Mouse (Mus musculus) heart, embryonic 12.5 days (tissue): Measurements from ENCODE around the gene Csgalnact2. TPM values are rescaled to one million over a fixed set of nuclear protein-coding genes. Genes with fewer than 3 reads are reported as not detected.

Experiments used
- ATAC-seq: fragments of 200-750 bp; cut with Nextera tagmentation; 2 replicates; pipeline ENCODE4 v1.8.0; 2017; ENCODE audit warnings: moderate TSS enrichment, moderate library complexity; ENCODE audit not compliant: insufficient number of reproducible peaks, low FRiP score
- H3K27ac ChIP-seq: fragments of 300-500 bp; sonication (generic); 2 replicates; pipeline ENCODE4 v1.5.1; 2016; ENCODE audit warnings: mild to moderate bottlenecking, moderate library complexity; ENCODE audit not compliant: poor library complexity, severe bottlenecking
- H3K27me3 ChIP-seq: fragments of 300-500 bp; sonication (generic); replicated peaks from 2 replicates; pipeline ENCODE4 v1.6.1; 2016; ENCODE audit warnings: mild to moderate bottlenecking, moderate library complexity
- H3K36me3 ChIP-seq: fragments of 300-500 bp; sonication (generic); 2 replicates; pipeline ENCODE4 v1.6.1; 2016; ENCODE audit warnings: mild to moderate bottlenecking, moderate library complexity
- H3K4me1 ChIP-seq: fragments of 300-500 bp; sonication (generic); replicated peaks from 2 replicates; pipeline ENCODE4 v1.6.1; 2016; ENCODE audit warnings: mild to moderate bottlenecking
- H3K4me2 ChIP-seq: fragments of 300-500 bp; sonication (generic); 2 replicates; pipeline ENCODE4 v1.6.1; 2016; ENCODE audit warnings: mild to moderate bottlenecking, moderate library complexity
- H3K4me3 ChIP-seq: fragments of 300-500 bp; sonication (generic); 2 replicates; pipeline ENCODE4 v1.5.1; 2016; ENCODE audit warnings: mild to moderate bottlenecking
- H3K9ac ChIP-seq: fragments of 300-500 bp; sonication (generic); 2 replicates; pipeline ENCODE4 v1.6.1; 2016; ENCODE audit warnings: mild to moderate bottlenecking, moderate library complexity
- H3K9me3 ChIP-seq: fragments of 300-500 bp; sonication (generic); replicated peaks from 2 replicates; pipeline ENCODE4 v1.6.1; 2016; ENCODE audit warnings: mild to moderate bottlenecking, moderate library complexity
- WGBS: fragments of 180-500 bp; shearing (Covaris S2); methylation state at CpG from one replicate; pipeline ENCODE4 v1.1.7; 2016; 5-methylcytosine and 5-hydroxymethylcytosine counted together
- polyA plus RNA-seq: library from polyadenylated mRNA; unstranded; fragments of >200 nt; fragmentation: Nextera tagmentation; extraction: Ambion mirVana; gene quantifications from 2 replicates; pipeline ENCODE4 v1.2.1, GENCODE M21; 2016

Csgalnact2 gene
- polyA plus RNA-seq, 1 experiment from 2014 or later, result 13.0 TPM

DNA sequence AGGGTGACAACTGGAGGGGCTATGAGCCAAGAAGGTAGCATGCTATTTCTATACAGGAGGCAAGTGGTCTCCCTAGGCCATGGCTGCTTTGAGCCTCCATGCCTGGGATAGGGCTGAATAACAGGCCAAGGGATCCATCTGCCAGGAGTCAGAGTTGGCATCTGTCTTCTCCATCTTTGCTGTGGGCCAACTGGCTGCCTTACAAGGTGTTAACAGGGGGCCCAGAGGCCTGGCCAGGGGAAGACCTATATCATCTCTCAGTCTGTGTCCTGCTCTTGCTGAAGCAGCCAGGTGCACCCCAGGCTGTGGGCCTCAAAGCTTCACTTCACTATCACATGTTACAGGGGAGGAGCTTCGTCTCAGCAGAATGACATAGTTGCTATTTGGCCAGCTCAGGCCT is 66.8 kb downstream of the Csgalnact2 start:
- peaks cover 15% of the 10 kb centered on the region; the same call in 1 of the 2 replicates for H3K27me3 ChIP-seq
- ATAC-seq, result no peak
- H3K4me1 ChIP-seq, result peaks cover 28% of the 10 kb centered on the region
- no peak overlapping the region for H3K4me2 ChIP-seq
- 73% methylated on average over 1 of the region's 1 CpGs for WGBS
- H3K36me3 ChIP-seq, result no peaks in the 10 kb centered on the region
- H3K4me3 ChIP-seq, result no peak overlapping the region
- H3K27ac ChIP-seq, result no peak overlapping the region
- H3K9ac ChIP-seq, result no peak overlapping the region
- no peaks in the 10 kb centered on the region for H3K9me3 ChIP-seq

DNA sequence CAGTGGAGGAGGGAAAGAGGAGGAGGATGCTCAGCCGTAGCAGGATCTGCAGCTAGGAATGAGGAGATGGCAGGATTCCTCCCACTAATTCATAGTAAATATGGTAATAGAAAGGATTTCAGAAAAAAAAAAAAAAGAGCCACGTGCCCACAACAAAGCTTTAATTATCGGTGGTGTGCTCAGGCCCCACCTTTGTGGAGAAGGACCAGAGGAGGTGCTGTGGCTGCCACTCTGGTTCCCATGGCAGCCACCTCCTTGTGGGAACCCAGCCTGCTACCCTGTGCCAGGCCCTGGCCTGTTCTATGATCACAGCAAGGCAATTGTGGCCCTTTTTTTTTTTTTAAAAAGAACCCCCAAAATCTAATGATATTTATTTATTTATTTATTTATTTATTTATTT is 67.5 kb downstream of the Csgalnact2 start:
- ATAC-seq, result no peak
- no peak overlapping the region for H3K27ac ChIP-seq
- 81% methylated on average over 3 of the region's 3 CpGs for WGBS
- no peaks in the 10 kb centered on the region for H3K9me3 ChIP-seq
- no peaks in the 10 kb centered on the region for H3K36me3 ChIP-seq
- H3K27me3 ChIP-seq, result peaks cover 18% of the 10 kb centered on the region; the same call in 1 of the 2 replicates
- H3K4me2 ChIP-seq, result no peak overlapping the region
- H3K4me1 ChIP-seq, result peaks cover 27% of the 10 kb centered on the region
- no peak overlapping the region for H3K9ac ChIP-seq
- H3K4me3 ChIP-seq, result no peak overlapping the region

DNA sequence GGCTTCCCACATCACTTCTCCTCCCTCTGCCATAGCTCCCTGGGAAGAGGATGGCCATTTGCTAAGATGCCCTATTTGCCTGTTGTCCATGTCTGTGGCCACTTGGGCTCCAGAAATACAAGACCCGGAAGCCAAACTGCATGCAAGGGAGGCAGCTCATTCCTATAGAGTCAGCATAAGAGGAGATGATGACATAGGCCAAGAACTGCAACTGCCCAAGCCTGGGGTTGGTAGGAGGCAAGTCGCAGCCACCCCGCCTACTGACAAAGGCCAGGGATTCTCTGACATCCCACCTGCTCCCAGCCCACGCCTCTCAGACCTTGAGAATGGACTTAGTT is 68.0 kb downstream of the Csgalnact2 start:
- Histone ChIP-seq H3K27me3 (peaks cover 18% of the 10 kb centered on the region; the same call in 1 of the 2 replicates), H3K4me1 (peaks cover 29% of the 10 kb centered on the region), H3K9ac (no peak overlapping the region), H3K4me2 (no peak overlapping the region), H3K27ac (no peak overlapping the region), H3K36me3 (no peaks in the 10 kb centered on the region), H3K9me3 (no peaks in the 10 kb centered on the region), H3K4me3 (no peak overlapping the region)
- 83% methylated on average over 4 of the region's 4 CpGs for WGBS
- ATAC-seq, result no peak

DNA sequence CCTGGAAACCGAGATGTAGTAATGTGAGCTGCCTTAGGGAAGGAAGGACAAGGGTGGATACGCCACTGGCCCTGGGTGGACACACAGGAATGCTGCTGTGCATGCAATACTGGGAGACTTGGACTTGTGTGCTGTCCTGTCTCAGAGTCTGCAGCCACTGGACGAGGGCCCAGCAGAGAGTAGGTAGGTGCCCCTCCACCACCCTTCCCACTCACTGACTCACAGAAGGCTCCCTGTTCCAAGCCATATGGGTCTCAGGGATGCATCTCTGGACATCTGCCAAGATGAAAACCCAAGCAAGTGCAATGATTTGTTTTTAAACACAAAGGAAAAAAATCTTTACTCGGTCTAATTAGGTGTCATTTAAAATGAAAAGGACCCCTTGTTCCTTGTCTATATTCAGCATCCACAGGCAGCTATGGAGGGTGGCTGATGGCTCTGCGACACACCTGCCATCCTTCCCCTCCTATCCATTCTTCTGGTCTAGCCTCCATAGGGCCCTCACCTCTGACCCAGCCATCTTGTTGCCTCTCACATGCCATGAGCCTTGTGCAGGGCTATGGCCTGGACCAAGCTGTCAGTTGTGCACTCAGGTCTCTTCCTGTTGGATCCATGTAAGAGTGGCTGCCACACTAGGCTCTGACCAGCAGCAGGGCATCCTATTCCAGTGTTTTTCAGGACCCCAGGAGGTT is 68.5 kb downstream of the Csgalnact2 start:
- Histone ChIP-seq H3K4me2 (no peak overlapping the region), H3K27me3 (peaks cover 23% of the 10 kb centered on the region), H3K27ac (no peak overlapping the region), H3K4me1 (peaks cover 35% of the 10 kb centered on the region), H3K9me3 (no peaks in the 10 kb centered on the region), H3K36me3 (no peaks in the 10 kb centered on the region), H3K4me3 (no peak overlapping the region), H3K9ac (no peak overlapping the region)
- WGBS, result 66% methylated on average over 5 of the region's 5 CpGs
- no peak for ATAC-seq

DNA sequence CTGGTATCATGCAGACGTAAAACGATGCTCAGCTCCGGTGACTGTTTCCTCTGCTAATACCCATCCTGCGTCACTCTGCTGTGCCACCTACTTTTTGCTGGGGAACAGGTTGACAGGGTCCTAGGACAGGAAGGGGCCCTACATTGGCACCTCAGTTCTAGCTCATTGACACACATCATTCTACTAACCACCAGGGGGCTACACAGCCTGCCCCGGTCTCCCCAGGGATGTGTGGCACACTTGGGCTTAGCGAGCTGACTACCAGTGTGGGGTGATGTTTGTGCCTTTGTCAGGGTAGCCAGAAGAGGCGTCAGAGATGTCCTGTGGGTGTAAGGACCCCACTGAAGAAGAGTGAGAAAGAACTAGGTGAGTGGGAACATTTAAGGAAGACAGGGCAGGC is 71.2 kb downstream of the Csgalnact2 start:
- Histone ChIP-seq H3K27ac (no peak overlapping the region), H3K9ac (no peak overlapping the region), H3K9me3 (no peaks in the 10 kb centered on the region), H3K27me3 (peaks cover 37% of the 10 kb centered on the region), H3K4me3 (no peak overlapping the region), H3K4me2 (no peak overlapping the region), H3K36me3 (no peaks in the 10 kb centered on the region), H3K4me1 (peaks cover 22% of the 10 kb centered on the region)
- 70% methylated on average over 7 of the region's 7 CpGs for WGBS
- no peak for ATAC-seq

DNA sequence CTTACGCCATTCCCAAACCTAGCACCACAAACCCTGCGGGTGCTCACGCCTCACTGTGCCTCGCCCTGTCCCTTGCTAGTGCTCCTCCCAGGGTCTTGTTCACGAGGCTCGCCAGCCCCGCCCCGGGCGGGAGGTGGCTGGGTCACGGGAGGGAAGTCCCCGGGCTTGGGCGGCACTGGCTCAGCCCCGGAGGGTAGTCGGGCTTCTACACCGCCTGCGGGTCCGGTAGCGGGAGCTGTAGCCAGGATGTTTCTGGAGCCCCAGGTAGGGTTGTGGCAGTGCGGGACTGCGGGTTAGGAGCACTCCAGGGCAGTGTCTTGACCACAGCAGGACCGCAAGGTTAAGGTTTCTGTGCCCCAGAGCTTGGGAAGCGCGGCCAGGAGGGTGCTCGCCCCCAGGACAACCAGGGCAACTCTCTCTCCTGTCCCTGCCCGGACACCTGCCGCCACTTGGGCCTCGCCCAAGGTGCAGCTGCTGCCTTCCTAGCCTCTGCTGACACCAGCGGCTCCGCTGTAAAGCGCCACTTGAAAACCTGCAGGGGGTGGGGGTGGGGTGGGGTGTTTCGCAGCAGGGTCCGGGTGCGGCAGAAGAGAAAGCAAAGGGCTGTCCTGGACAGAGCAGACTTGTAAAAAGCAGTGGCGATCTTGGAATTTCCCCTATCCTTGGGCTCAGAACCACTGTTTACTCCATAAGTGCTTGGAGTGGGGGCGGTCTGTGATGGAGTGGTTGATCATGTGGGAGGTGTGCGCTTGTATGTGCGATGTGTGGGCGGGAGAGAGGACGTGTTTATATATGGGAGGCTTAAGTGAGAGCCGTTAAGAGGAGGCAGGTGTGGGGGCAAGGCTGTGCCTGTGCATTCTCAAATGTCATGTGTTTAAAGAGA is 72.5 kb downstream of the Csgalnact2 start:
- no peak overlapping the region for H3K27ac ChIP-seq
- 1% methylated on average over 40 of the region's 40 CpGs for WGBS

DNA sequence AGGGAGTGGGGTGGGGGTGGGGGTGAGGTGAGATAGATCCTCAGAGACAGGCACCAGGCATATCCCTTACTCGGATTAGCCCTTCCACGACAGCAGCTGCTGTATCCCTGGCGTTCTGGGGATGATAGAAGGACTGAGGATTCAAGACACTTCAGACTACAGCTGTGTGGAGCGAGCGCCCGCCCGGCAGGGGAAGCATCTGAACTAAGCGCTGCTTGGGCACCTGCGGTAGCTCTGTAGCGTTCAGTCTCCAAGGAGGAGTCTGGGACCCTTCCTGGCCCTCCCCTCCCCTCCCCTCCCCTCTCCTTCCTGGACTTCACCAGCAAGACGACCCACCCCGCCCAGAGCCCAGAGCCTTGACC is 73.1 kb downstream of the Csgalnact2 start:
- under 1% methylated on average over 12 of the region's 12 CpGs for WGBS
- peaks cover 22% of the 10 kb centered on the region for H3K4me1 ChIP-seq
- peak overlapping the region; percentile 67 for H3K9ac ChIP-seq
- H3K4me2 ChIP-seq, result peak overlapping the region; percentile 97
- peaks cover 37% of the 10 kb centered on the region for H3K27me3 ChIP-seq
- 0 out of 2 replicates have a peak, but pooled peaks have one; percentile 3 for ATAC-seq
- H3K36me3 ChIP-seq, result no peaks in the 10 kb centered on the region
- H3K27ac ChIP-seq, result no peak overlapping the region
- H3K4me3 ChIP-seq, result peak overlapping the region; percentile 51
- no peaks in the 10 kb centered on the region for H3K9me3 ChIP-seq

More for the DNA sequence above, 72.5 kb downstream of the Csgalnact2 start:
- Histone ChIP-seq H3K36me3 (no peaks in the 10 kb centered on the region), H3K27me3 (peaks cover 37% of the 10 kb centered on the region), H3K4me1 (peaks cover 22% of the 10 kb centered on the region), H3K4me2 (peak overlapping the region; percentile 97), H3K9ac (peak overlapping the region; percentile 67), H3K9me3 (no peaks in the 10 kb centered on the region), H3K4me3 (peak overlapping the region; percentile 51)
- peak; percentile 37; the same call in 1 of the 2 replicates for ATAC-seq

DNA sequence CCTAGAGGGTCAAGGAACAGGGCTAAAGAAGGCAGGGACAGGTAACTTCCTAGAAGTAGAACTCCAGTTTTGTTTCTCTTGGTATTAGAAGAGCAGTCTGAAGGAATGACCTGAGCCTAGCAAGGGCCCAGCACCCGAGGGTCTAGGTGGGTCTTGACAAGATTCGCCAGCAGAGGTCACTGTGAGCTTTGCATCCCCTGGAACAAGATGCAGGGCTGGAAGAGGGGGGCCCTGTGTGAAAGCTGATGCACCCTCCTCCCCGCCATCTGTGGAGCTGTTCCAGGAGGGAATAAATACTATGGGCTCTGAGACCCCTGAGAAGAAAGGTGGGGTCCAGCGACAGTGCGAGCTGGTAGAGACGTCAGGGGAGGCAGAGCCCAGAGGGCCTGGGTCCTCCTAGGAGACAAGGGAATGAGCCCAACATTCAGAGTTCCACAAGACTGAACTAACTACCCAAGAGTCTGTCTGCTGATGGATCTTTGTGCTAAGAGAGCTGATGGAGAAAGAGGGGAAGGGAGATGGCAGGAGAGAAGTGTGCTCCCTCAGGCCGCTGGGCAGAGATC is 73.9 kb downstream of the Csgalnact2 start:
- peaks cover 22% of the 10 kb centered on the region for H3K4me1 ChIP-seq
- no peak for ATAC-seq
- no peaks in the 10 kb centered on the region for H3K36me3 ChIP-seq
- 13% methylated on average over 7 of the region's 7 CpGs for WGBS
- peak overlapping the region; percentile 51; the same call in 1 of the 2 replicates for H3K4me3 ChIP-seq
- no peak overlapping the region for H3K27ac ChIP-seq
- H3K27me3 ChIP-seq, result peaks cover 37% of the 10 kb centered on the region
- peak overlapping the region; percentile 97 for H3K4me2 ChIP-seq
- H3K9me3 ChIP-seq, result no peaks in the 10 kb centered on the region
- no peak overlapping the region for H3K9ac ChIP-seq

DNA sequence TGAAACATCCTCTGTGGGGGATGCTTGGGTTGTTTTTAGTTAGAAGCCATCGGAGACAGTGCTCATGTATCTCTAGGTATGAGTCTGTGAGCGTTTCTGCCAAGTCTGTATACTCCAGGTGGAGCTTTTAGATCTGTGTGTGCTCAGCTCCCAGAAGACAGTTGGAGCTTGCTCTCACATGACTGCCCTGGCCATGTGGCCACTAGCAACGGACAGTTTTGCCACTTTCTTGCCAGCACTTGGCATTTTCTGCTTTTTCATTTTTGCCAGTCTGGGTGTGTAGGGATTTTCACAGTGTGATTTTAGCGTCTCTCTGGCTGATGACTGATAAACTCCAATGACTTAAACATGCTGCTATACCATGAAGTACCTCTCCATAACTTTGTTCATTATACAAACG is 75.7 kb downstream of the Csgalnact2 start:
- H3K4me1 ChIP-seq, result peaks cover 22% of the 10 kb centered on the region
- H3K9ac ChIP-seq, result no peak overlapping the region
- H3K27me3 ChIP-seq, result peaks cover 32% of the 10 kb centered on the region
- no peaks in the 10 kb centered on the region for H3K36me3 ChIP-seq
- WGBS, result 63% methylated on average over 5 of the region's 5 CpGs
- H3K4me3 ChIP-seq, result no peak overlapping the region
- no peak overlapping the region for H3K27ac ChIP-seq
- ATAC-seq, result no peak
- H3K9me3 ChIP-seq, result peaks cover 6% of the 10 kb centered on the region; the same call in 1 of the 2 replicates
- H3K4me2 ChIP-seq, result no peak overlapping the region

DNA sequence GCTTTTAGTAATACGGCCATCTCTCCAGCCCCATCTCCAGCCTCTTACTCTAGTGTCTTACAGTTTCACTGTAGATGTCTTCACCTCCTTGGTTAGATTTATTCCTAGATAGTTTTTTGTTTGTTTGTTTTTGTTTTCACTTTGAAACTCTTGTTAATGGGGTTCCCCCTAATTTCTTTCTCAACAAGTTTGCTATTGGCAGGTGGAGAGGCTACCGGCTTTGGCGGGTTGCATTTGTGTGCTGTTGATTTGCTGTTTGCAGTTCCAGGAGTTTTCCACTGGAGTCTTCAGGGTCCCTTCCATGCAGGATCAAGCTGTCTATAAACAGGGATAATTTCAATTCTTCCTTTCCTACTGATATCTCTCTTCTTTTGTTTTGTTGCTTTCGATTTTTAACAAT is 77.7 kb downstream of the Csgalnact2 start:
- Histone ChIP-seq H3K27ac (no peak overlapping the region), H3K27me3 (peaks cover 19% of the 10 kb centered on the region), H3K4me2 (no peak overlapping the region), H3K36me3 (no peaks in the 10 kb centered on the region), H3K9me3 (peaks cover 6% of the 10 kb centered on the region; the same call in 1 of the 2 replicates), H3K9ac (no peak overlapping the region), H3K4me3 (no peak overlapping the region), H3K4me1 (peaks cover 12% of the 10 kb centered on the region)
- WGBS, result 80% methylated on average over 4 of the region's 4 CpGs
- ATAC-seq, result no peak
